Mouse (Mus musculus): ENCODE measurements around the gene Tirap. TPM values are rescaled to one million over a fixed set of nuclear protein-coding genes. Genes with fewer than 3 reads are reported as not detected.
"Not testable (repeated sequence)": the region's sequence is repeated elsewhere in the genome, so short reads cannot be mapped to it uniquely, and the experiment has no call there.

Tirap gene
- polyA plus RNA-seq, 1 experiment = 13.0 TPM

DNA sequence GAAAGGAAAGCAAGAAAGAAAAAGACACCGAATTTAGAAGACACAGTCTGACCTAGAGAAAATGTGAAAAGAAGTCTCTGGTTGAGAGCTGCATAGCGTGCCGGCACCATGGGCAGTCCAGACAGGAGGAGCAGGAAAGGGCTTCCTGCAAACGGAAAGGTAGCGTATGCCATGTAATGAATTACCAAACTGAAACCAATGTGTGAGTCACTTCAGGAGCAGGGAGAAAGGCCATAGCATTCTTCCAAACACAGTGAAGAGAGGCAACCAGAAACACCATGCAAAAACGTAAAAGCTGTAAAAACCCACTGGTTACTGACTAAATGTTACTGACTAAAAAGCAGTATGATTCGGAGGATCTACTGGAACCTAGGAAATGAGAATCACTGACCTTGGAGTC, 38.4 kb downstream of the Tirap start:
- peaks cover 17% of the 10 kb centered on the region for H3K4me1 ChIP-seq (ENCODE audit: control insufficient read depth, insufficient read depth, insufficient read length, low read length)
- TF ChIP-seq POLR2A (IDR thresholded peaks at IDR 0.05; ENCODE audit: low read depth, low read length) (no peak), CTCF (IDR thresholded peaks at IDR 0.05; ENCODE audit: extremely low read depth, insufficient read length, insufficient replicate concordance, low read depth, low read length) (no peak)
- H3K36me3 ChIP-seq (ENCODE audit: control insufficient read depth, insufficient read depth, low read length) = no peaks in the 10 kb centered on the region
- H3K4me3 ChIP-seq (ENCODE audit: low read depth, low read length) = no peak overlapping the region
- H3K27ac ChIP-seq (ENCODE audit: insufficient read depth, low read depth, low read length) = no peak overlapping the region
- WGBS = 88% methylated on average over 7 of the region's 7 CpGs
- H3K27me3 ChIP-seq (ENCODE audit: control insufficient read depth, insufficient read depth, low read length) = no peaks in the 10 kb centered on the region

DNA sequence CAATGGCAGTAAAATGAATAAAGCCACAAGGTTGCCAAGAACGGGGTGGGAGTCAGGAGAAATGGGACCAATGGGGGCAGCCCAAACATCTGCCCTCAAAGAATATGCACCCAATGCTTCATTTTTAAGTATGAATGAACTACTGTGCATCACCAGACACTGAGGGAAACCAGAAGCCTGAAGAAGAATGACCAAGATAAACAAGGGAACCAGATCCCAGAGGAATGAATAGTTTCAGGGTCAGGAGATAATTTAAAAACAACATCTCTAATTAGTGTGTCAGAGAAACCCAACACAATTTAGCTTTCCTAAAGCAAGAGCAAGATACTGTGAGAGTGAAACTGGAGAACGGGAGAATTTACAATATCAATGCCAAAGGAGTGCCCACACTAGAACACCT, 39.4 kb downstream of the Tirap start:
- H3K4me3 ChIP-seq (ENCODE audit: low read depth, low read length) = no peak overlapping the region
- H3K36me3 ChIP-seq (ENCODE audit: control insufficient read depth, insufficient read depth, low read length) = no peaks in the 10 kb centered on the region
- no peaks in the 10 kb centered on the region for H3K27me3 ChIP-seq (ENCODE audit: control insufficient read depth, insufficient read depth, low read length)
- TF ChIP-seq POLR2A (IDR thresholded peaks at IDR 0.05; ENCODE audit: low read depth, low read length) = no peak
- TF ChIP-seq CTCF (IDR thresholded peaks at IDR 0.05; ENCODE audit: extremely low read depth, insufficient read length, insufficient replicate concordance, low read depth, low read length) = no peak
- no peak overlapping the region for H3K27ac ChIP-seq (ENCODE audit: insufficient read depth, low read depth, low read length)
- H3K4me1 ChIP-seq (ENCODE audit: control insufficient read depth, insufficient read depth, insufficient read length, low read length) = peaks cover 19% of the 10 kb centered on the region
- WGBS = 82% methylated on average over 2 of the region's 2 CpGs

DNA sequence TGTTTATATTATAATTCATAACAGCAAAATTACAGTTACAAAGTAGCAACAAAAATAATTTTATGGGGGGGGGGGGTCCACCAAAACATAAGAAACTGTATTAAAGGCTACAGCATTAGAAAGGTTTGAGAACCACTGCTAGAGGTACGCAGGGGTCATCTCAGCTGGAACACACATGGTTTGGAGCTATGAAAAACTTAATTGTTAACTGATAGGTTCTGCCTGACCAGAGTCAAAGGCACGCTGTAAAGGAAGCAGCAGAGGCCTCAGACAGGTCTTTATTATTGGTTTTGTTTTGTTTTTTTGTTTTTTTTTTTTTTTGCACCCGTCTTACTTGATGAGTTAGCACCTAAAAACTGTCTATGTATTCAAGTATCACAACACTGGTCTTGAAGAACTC, 41.6 kb downstream of the Tirap start:
- no peak overlapping the region for H3K27ac ChIP-seq (ENCODE audit: insufficient read depth, low read depth, low read length)
- no peak overlapping the region for H3K4me3 ChIP-seq (ENCODE audit: low read depth, low read length)
- 94% methylated on average over 3 of the region's 3 CpGs for WGBS
- no peak for TF ChIP-seq CTCF (IDR thresholded peaks at IDR 0.05; ENCODE audit: extremely low read depth, insufficient read length, insufficient replicate concordance, low read depth, low read length)
- peaks cover 8% of the 10 kb centered on the region for H3K4me1 ChIP-seq (ENCODE audit: control insufficient read depth, insufficient read depth, insufficient read length, low read length)
- H3K36me3 ChIP-seq (ENCODE audit: control insufficient read depth, insufficient read depth, low read length) = no peaks in the 10 kb centered on the region
- H3K27me3 ChIP-seq (ENCODE audit: control insufficient read depth, insufficient read depth, low read length) = no peaks in the 10 kb centered on the region

DNA sequence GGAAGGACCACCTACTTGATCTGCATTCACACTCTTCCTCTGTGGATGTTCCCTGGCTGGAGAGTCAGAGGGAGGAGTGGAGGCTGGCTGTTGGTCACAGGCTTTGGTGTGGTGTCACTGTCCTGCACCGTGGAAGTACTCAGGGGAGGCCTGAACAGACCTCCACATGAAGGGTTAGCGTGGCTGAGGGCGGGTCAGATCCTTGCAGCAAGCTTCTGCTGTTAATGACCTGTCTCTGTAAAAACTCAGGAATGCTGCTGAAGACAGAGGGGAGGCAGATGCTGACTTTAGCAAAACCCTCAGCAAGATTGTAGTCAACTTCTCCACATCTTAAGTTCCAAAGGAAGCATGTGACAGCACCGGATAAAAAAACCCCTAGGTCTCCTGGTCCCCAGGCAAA, 43.2 kb downstream of the Tirap start:
- 81% methylated on average over 4 of the region's 4 CpGs for WGBS
- Histone ChIP-seq H3K27me3 (ENCODE audit: control insufficient read depth, insufficient read depth, low read length) (no peaks in the 10 kb centered on the region), H3K4me1 (ENCODE audit: control insufficient read depth, insufficient read depth, insufficient read length, low read length) (0 out of 2 replicates have a peak, but pooled peaks cover 3% of the 10 kb centered on the region), H3K27ac (ENCODE audit: insufficient read depth, low read depth, low read length) (no peak overlapping the region; the same call in 1 of the 2 replicates), H3K4me3 (ENCODE audit: low read depth, low read length) (no peak overlapping the region), H3K36me3 (ENCODE audit: control insufficient read depth, insufficient read depth, low read length) (no peaks in the 10 kb centered on the region)
- TF ChIP-seq POLR2A (IDR thresholded peaks at IDR 0.05; ENCODE audit: low read depth, low read length) (no peak), CTCF (IDR thresholded peaks at IDR 0.05; ENCODE audit: extremely low read depth, insufficient read length, insufficient replicate concordance, low read depth, low read length) (no peak)

DNA sequence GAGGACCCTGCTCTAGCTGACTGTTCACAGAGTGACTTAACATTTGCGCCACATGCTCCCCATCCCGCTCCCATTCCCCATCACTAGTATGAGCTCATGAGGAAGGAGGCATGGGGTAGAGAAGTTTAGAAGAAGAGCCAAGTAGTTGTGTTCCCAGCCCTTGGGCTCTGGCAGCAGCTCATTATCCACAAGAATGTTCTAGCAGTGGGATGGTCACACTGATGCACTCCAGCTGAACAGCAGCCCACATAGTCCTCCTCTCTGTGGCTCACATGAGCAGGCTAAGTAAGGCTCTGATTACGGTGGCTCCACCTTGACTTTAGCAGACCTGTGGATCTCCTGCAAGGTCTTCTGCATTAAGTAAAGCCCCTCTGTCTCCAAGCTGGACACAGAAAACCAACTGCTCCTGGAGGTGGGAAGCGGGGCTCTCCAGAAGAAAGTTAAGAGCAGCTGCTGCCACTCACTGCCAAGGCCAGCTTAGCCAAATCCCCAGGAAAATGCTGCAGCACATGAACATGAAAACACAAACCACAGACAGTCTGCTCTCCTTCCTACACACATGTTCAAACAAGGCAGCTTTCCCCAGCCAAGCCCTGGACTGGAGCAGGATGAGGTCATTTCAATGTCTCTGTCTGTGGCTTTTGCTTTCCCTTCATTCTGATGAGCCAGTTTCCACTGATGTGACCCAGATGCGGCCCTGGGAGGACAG, 43.9 kb downstream of the Tirap start:
- WGBS = 88% methylated on average over 5 of the region's 5 CpGs
- Histone ChIP-seq H3K27me3 (ENCODE audit: control insufficient read depth, insufficient read depth, low read length) (no peaks in the 10 kb centered on the region), H3K36me3 (ENCODE audit: control insufficient read depth, insufficient read depth, low read length) (no peaks in the 10 kb centered on the region), H3K27ac (ENCODE audit: insufficient read depth, low read depth, low read length) (peak overlapping the region; percentile 33; the same call in 1 of the 2 replicates), H3K4me1 (ENCODE audit: control insufficient read depth, insufficient read depth, insufficient read length, low read length) (0 out of 2 replicates have a peak, but pooled peaks cover 3% of the 10 kb centered on the region), H3K4me3 (ENCODE audit: low read depth, low read length) (no peak overlapping the region)
- no peak for TF ChIP-seq CTCF (IDR thresholded peaks at IDR 0.05; ENCODE audit: extremely low read depth, insufficient read length, insufficient replicate concordance, low read depth, low read length)
- TF ChIP-seq POLR2A (IDR thresholded peaks at IDR 0.05; ENCODE audit: low read depth, low read length) = no peak

DNA sequence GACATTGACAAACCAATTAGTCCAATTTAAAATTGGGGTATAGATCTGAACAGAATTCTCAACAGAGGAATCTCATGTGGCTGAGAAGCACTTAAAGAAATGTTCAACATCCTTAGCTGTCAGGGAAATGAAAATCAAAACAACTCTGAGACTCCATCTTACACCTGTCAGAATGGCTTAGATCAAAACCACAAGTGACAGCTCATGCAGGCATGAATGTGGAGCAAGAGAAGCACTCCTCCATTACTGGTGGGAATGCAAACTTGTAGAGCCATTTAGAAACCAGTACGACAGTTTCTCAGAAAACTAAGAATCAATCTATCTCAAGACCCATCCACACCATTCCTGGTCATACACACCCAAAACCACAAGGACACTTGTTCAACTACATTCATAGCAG, 47.2 kb downstream of the Tirap start:
- peaks cover 5% of the 10 kb centered on the region; the same call in 1 of the 2 replicates for H3K4me1 ChIP-seq (ENCODE audit: control insufficient read depth, insufficient read depth, insufficient read length, low read length)
- H3K4me3 ChIP-seq (ENCODE audit: low read depth, low read length) = no peak overlapping the region
- WGBS = 95% methylated on average over 1 of the region's 1 CpGs
- no peak overlapping the region for H3K27ac ChIP-seq (ENCODE audit: insufficient read depth, low read depth, low read length)
- H3K36me3 ChIP-seq (ENCODE audit: control insufficient read depth, insufficient read depth, low read length) = no peaks in the 10 kb centered on the region
- TF ChIP-seq POLR2A (IDR thresholded peaks at IDR 0.05; ENCODE audit: low read depth, low read length) (no peak), CTCF (IDR thresholded peaks at IDR 0.05; ENCODE audit: extremely low read depth, insufficient read length, insufficient replicate concordance, low read depth, low read length) (no peak)
- H3K27me3 ChIP-seq (ENCODE audit: control insufficient read depth, insufficient read depth, low read length) = no peaks in the 10 kb centered on the region

DNA sequence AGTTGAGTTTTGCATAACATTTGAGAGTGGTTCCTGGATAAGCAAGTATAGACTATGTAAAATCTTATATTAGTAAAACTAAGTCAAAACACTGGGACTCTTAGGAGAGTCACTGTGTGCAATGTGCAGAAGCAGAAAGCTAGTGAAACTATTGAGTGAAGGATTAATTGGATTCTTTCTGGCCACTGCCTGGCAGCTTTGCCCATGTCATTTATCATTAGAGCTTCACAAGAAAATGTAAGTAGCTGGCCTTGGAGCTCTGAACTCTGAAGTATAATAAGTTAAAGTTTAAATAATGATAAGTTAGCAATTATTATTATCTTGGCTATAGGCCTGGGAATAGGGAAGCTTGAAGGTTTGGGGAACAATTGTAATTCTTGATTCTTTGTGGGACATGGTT, 51.3 kb downstream of the Tirap start:
- H3K27me3 ChIP-seq (ENCODE audit: control insufficient read depth, insufficient read depth, low read length); H3K4me1 ChIP-seq (ENCODE audit: control insufficient read depth, insufficient read depth, insufficient read length, low read length): not testable (repeated sequence)

DNA sequence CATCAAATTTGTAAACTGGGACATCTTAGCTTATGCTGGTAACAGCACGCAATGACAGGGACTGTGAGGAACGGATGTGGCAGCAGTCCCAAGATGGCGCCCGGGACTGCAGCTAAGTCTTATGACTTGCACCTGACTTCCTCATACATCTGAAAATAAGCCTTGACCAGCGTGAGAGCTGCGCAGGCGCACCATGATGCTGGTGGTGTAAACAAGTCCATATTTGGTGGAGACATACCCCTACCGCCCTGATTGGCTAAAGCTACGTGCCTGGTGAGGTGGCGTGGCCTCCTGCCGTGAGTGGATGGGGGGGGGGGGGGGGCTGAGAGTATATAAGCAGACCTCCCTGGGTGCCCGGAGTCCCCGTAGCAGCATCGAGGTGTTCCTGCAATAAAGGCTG, 52.8 kb downstream of the Tirap start:
- 99% methylated on average over 14 of the region's 14 CpGs for WGBS
- H3K4me3 ChIP-seq (ENCODE audit: low read depth, low read length); H3K36me3 ChIP-seq (ENCODE audit: control insufficient read depth, insufficient read depth, low read length); H3K27ac ChIP-seq (ENCODE audit: insufficient read depth, low read depth, low read length); H3K4me1 ChIP-seq (ENCODE audit: control insufficient read depth, insufficient read depth, insufficient read length, low read length); H3K27me3 ChIP-seq (ENCODE audit: control insufficient read depth, insufficient read depth, low read length): not testable (repeated sequence)

More for the DNA sequence above, 51.3 kb downstream of the Tirap start:
- not testable (repeated sequence) for H3K4me3 ChIP-seq (ENCODE audit: low read depth, low read length); H3K36me3 ChIP-seq (ENCODE audit: control insufficient read depth, insufficient read depth, low read length); H3K27ac ChIP-seq (ENCODE audit: insufficient read depth, low read depth, low read length)
